Mouse (Mus musculus): ENCODE data around the gene Senp2. TPM values are rescaled to one million over a fixed set of nuclear protein-coding genes. Genes with fewer than 3 reads are reported as not detected.

The Senp2 gene
- total RNA-seq, 2 experiments from 2014 or later, result 19.6 to 20.7 TPM

DNA sequence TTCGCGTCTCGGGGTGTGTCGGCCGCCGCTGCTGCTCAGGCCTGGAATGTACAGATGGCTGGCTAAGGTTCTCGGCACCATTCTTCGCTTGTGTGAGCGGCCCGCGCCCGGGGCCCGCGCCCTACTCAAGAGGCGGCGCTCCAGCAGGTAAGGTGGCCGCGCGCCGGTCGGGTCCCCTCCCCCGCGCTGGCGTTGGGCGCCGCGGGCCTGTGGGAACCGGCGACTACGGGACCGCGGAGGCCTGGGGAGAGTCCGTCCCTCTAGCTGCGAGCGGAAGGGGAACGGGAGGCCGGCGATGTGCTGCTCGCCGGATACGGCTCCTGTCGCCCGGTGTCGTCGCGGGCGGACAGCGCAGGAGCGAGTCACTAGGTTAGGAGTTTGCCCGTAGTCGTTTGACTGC is 312 bp downstream of the Senp2 start:
- intact Hi-C loops (cut with DNase I), result loop anchor here (10.0 kb wide), 1 partner anchor 165 kb away; no protein-coding TSS in a partner anchor
- DNase-seq (ENCODE audit: low spot score), result no peak

- intact Hi-C loops (cut with DNase I), result no loop called here
- DNase-seq (ENCODE audit: low spot score), result no peak
Observed at GRCm38 (mm10) chr16:22015569-22015968, 6.3 kb downstream of the Senp2 start.

DNA sequence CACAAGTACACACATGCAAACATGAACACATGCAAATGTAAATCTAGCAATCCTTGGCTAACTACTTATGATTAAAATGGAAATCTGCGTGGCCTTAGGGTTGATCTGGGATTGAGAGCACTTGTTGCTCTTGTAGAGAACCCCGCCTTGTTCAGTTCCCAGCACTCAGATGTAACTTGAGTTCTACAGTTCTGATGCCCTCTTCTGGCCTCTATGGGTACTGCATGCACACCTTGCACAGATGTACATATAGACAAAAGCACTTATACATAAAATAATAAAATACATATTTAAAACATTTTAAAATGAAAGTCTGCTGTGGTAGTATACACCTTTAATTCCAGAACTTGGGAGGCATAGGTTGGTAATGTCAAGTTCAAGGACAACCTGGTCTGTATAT is 12.8 kb downstream of the Senp2 start:
- no peak for DNase-seq (ENCODE audit: low spot score)
- intact Hi-C loops (cut with DNase I), result loop anchor here (5.0 kb wide), 1 partner anchor 185 kb away; no protein-coding TSS in a partner anchor

DNA sequence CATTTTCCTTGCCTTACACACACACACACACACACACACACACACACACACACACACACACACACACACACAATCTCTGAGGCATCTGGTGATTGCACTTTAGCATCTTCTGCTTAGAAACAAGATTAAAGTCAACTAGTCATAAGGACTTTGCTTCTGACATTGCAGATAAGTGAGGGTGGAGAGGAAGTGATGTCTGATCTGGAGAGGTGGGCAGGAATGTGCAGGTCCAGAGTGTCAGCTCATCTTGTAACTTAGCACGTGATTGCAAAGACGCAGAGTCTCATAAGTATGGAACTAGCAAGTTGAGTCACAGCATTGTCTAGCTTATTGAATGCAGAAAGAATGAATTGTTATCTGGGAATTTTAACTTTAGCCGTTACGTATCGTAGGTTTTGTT is 18.2 kb downstream of the Senp2 start:
- no peak for DNase-seq (ENCODE audit: low spot score)
- intact Hi-C loops (cut with DNase I), result no loop called here

DNA sequence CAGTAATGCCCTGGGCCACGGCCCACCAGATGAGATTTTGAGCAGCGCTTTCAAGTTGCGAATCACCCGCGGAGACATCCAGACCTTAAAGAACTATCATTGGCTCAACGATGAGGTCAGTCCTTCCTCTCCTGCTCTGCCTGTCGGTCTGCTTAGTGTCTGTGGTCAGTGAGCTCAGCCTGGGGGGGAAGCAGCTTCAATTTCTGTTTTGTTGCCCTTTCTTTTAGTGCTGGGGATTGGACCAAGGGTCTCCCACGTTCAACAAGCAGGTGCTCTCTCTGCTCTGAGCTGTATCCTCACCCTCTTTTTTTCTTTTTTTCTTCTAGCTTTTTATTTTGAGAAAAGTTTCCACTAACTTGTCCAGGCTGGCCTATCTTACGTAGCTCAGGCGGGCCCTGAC is 29.3 kb downstream of the Senp2 start:
- no peak for DNase-seq (ENCODE audit: low spot score)
- intact Hi-C loops (cut with DNase I), result no loop called here

- intact Hi-C loops (cut with DNase I), result no loop called here
Observed at GRCm38 (mm10) chr16:22039978-22040377, 30.7 kb downstream of the Senp2 start.

DNA sequence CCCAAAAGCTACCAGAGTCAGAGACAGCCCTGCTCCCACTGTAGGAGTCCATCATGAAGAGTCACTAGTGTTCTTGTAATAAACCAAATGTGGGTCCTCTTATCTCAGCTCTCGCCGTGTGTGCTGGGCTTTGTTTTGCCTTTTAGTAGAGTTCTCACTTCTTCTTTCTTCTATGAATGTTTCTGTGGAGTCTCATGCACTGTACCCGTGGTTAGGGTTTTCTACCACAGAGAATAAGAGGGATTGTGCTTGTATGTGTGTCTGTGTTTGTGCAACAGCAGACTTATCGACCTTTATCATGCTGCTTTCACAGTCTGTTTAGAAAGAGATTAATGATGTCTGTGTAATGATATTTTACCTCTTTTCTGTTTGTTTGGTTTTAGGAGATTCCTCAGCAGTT is 34.5 kb downstream of the Senp2 start:
- intact Hi-C loops (cut with DNase I), result no loop called here
- no peak for DNase-seq (ENCODE audit: low spot score)

More at GRCm38 (mm10) chr16:22039978-22040377, 30.7 kb downstream of the Senp2 start:
- no peak for DNase-seq (ENCODE audit: low spot score)

DNA sequence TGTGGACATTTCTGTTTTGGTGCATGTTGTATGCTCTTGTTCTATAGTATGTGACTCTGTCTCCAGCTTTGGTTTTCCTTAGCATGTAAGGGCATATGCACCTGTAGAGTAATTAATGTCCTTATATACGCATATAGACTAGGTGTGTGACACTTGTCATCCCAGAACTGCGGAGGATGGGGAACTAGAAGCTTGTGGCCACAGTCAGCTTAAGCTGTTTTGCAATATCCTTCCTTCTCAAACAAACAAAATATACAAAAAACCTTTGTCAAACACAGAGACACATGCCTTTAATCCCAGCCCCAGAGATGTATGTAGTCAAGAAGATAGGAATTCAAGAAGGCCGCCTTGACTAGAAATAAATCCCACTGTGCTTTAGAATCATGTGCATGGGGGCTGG is 36.6 kb downstream of the Senp2 start:
- DNase-seq (ENCODE audit: low spot score), result no peak
- intact Hi-C loops (cut with DNase I), result no loop called here

DNA sequence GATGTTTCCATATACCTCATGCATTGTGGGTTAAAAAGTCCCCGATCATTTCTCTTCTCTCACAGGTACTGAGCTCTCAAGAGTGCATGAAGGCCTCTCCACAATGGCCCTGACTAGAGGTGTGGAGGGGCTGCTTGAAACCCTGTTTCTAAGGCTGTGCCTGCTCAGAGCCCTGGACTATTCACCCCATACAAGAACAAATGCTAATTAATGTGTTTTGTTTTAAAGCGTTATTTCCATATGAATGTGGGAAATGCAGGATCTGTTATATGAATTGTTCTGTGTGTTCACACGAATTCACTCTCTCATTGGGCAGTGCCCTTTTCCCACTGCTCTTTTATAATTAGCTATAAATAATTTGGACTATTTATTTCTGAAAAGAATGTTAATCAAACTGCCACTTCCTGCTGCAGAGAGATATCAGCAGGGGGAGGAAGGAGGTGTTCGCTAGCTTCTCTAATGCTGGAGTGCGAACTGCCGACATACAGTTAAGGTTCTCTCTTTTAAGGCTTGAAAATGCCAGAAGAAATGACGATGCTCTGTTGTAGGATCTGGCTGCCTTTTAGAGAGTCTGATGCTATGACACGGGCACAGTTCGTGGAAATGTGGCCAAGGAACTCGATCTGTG is 37.6 kb downstream of the Senp2 start:
- no peak for DNase-seq (ENCODE audit: low spot score)
- intact Hi-C loops (cut with DNase I), result no loop called here

GRCm38 (mm10) chr16:22053411-22053810 is 44.1 kb downstream of the Senp2 start:
- DNase-seq (ENCODE audit: low spot score), result no peak
- intact Hi-C loops (cut with DNase I), result no loop called here

GRCm38 (mm10) chr16:22057498-22057897 is 48.2 kb downstream of the Senp2 start:
- DNase-seq (ENCODE audit: low spot score), result no peak
- intact Hi-C loops (cut with DNase I), result no loop called here

- intact Hi-C loops (cut with DNase I), result no loop called here
Observed at GRCm38 (mm10) chr16:22058871-22059270, 49.6 kb downstream of the Senp2 start.

DNA sequence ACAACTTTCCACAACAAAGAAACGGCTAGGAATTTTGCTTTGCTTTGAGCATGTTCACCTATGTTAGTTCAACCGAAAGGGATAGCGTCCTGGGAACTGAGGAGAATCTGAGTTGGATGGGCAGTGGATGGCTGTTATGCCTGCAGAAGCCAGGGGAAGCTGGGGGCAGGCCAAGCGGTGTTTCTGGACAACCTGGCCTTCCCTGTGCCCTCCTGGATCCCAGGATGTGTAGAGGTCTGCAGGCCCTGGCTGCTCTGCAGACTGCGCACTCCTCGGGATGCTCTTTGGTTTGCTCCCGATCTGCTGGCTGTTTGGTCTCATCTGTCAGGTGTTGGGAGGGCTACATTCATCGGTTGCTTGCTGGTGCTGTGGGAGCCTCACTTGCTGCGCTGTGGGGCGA is 51.1 kb downstream of the Senp2 start:
- intact Hi-C loops (cut with DNase I), result no loop called here
- DNase-seq (ENCODE audit: low spot score), result no peak

More at GRCm38 (mm10) chr16:22058871-22059270, 49.6 kb downstream of the Senp2 start:
- DNase-seq (ENCODE audit: low spot score), result no peak

GRCm38 (mm10) chr16:22061555-22062160 is 52.4 kb downstream of the Senp2 start:
- DNase-seq (ENCODE audit: low spot score), result no peak

GRCm38 (mm10) chr16:22062284-22062683 is 53.0 kb downstream of the Senp2 start:
- no peak for DNase-seq (ENCODE audit: low spot score)
- intact Hi-C loops (cut with DNase I), result no loop called here

More at GRCm38 (mm10) chr16:22061555-22062160, 52.4 kb downstream of the Senp2 start:
- intact Hi-C loops (cut with DNase I), result no loop called here

- no peak for DNase-seq (ENCODE audit: low spot score)
- intact Hi-C loops (cut with DNase I), result no loop called here
Observed at GRCm38 (mm10) chr16:22065536-22065935, 56.3 kb downstream of the Senp2 start.

GRCm38 (mm10) chr16:22067406-22067805 is 58.1 kb downstream of the Senp2 start:
- peak; percentile 26 for DNase-seq (ENCODE audit: low spot score)
- intact Hi-C loops (cut with DNase I), result no loop called here

GRCm38 (mm10) chr16:22071361-22071760 is 62.1 kb downstream of the Senp2 start:
- no peak for DNase-seq (ENCODE audit: low spot score)
- intact Hi-C loops (cut with DNase I), result no loop called here

DNA sequence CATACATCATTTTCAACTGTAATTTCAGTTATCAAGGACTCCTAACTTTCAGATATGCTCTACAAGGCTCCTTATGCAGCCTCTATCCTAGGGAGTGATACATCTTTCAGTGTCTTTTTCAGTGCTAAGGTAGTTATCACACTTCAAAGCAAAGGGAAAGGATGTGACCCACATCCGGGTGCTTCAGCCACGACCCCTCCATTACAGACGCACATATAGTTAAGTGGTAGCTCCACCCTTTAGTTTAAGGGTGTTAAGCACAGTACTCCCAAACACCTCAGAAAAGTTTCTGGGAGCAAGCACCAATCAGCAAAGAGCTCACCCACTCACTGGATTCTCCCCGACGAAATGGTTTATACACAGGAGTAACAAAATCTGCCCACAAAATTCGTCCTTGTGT is 65.8 kb downstream of the Senp2 start:
- no peak for DNase-seq (ENCODE audit: low spot score)
- intact Hi-C loops (cut with DNase I), result no loop called here

DNA sequence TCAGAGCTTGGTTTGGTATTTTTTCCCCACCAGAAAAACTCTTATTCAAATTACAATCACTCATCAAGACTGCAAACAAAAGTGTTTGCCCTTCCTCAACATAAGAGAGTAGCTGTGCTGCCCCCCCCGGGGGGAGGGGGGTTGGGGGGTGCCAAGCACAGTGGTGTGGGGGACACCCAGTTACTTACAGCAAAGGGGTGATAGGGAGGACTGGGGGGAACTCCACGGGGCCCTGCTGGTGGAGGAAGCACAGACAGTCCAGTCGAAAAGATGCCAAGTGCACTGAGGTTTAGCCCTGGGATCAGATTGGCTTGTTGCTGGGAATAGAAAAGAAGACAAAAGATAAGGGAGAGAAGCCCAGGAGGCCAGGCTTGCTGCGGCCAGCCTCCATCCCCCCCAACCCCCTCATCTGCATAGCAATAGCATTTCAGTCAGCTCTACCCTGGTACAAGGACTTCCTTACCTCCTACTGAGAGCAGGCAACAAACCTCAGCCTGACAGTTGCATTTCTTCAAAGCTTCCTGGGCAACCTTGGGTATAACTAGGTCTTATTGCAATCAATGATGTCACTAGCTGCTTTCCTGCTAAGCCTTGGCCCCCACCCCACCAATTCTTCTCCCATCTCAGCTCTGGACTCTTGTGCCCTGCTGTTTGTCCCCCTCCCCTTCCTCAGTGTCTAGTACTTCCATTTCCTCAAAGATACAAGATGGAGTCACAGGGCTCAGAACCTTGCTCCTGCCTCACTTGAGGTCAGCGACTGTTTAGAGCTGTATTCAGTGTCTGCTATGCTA is 66.7 kb downstream of the Senp2 start:
- intact Hi-C loops (cut with DNase I), result no loop called here
- no peak for DNase-seq (ENCODE audit: low spot score)

DNA sequence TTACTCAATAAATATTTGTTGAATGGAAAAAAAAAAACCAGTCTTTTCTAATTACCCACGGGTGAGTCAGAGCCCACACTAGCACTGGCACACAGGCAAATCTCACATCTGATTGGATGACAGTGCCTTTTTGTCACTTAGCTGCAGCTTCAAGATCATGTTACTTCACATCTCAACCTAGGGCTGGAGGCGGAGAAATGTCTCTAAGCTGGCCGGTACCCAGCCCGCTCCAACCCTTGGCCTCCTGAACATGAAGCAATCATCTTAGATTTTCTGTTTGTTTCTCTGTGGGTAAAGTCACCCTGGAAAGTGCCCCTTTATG is 67.3 kb downstream of the Senp2 start:
- intact Hi-C loops (cut with DNase I), result no loop called here
- DNase-seq (ENCODE audit: low spot score), result peak; percentile 22
